Mouse (Mus musculus) forebrain, embryonic 10.5 days (tissue): ENCODE measurements around the gene Arhgap33. TPM values are rescaled to one million over a fixed set of nuclear protein-coding genes. Genes with fewer than 3 reads are reported as not detected.

Source experiments
- DNase-seq: peaks from one replicate; pipeline ENCODE4 v3.0.0-alpha.2; 2017; ENCODE audit warnings: low spot score; ENCODE audit errors: extremely low spot score
- H3K27ac ChIP-seq: fragments of 300-500 bp; sonication (generic); 2 replicates; pipeline ENCODE4 v1.5.1; 2016; ENCODE audit warnings: mild to moderate bottlenecking
- H3K27me3 ChIP-seq: fragments of 300-500 bp; sonication (generic); 2 replicates; pipeline ENCODE4 v1.6.1; 2016; ENCODE audit warnings: mild to moderate bottlenecking; ENCODE audit not compliant: poor library complexity, severe bottlenecking
- H3K36me3 ChIP-seq: fragments of 300-500 bp; sonication (generic); replicated peaks from 2 replicates; pipeline ENCODE4 v1.6.1; 2016; ENCODE audit warnings: mild to moderate bottlenecking, moderate library complexity
- H3K4me1 ChIP-seq: fragments of 300-500 bp; sonication (generic); 2 replicates; pipeline ENCODE4 v1.6.1; 2016
- H3K4me3 ChIP-seq: fragments of 300-500 bp; sonication (generic); 2 replicates; pipeline ENCODE4 v1.5.1; 2016; ENCODE audit warnings: mild to moderate bottlenecking, moderate library complexity
- H3K9me3 ChIP-seq: fragments of 300-500 bp; sonication (generic); 2 replicates; pipeline ENCODE4 v1.6.1; 2016; ENCODE audit warnings: mild to moderate bottlenecking, moderate library complexity
- WGBS: fragments of 180-500 bp; shearing (Covaris S2); methylation state at CpG from one replicate; pipeline ENCODE4 v1.1.7; 2016; 5-methylcytosine and 5-hydroxymethylcytosine counted together
- microRNA-seq: library from miRNA; unstranded; fragments of <30 nt; microRNA quantifications from one replicate; pipeline ENCODE4, GENCODE M21; 2017
- polyA plus RNA-seq: library from polyadenylated mRNA; unstranded; fragments of >200 nt; fragmentation: Nextera tagmentation; extraction: Ambion mirVana; gene quantifications from 2 replicates; pipeline ENCODE4 v1.2.1, GENCODE M21; 2016

The Arhgap33 gene
- polyA plus RNA-seq, 1 experiment from 2014 or later, result 31.9 TPM

DNA sequence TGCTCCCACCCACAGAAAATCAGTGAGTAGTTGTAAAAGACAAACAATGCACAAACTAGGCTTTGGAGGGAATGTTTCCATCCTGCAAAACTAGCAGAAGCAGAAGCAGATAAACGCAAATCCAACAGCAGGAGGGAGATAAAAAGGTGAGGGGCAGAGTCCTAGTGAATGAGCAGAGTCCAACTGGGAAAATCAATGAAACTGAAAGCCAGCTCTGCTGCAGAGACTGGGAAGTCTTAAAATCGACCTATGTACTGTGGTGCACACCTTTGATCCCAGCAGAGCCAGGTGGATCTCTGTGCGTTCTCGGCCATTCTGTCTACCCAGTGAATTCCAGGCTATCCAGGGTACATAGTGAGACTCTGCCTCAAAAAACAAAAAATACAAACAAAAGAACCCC, 59.9 kb downstream of the Arhgap33 start:
- Histone ChIP-seq H3K27me3 (peaks cover 4% of the 10 kb centered on the region; the same call in 1 of the 2 replicates), H3K9me3 (peaks cover 2% of the 10 kb centered on the region; the same call in 1 of the 2 replicates), H3K4me3 (no peak overlapping the region), H3K36me3 (no peaks in the 10 kb centered on the region), H3K27ac (no peak overlapping the region), H3K4me1 (peaks cover 12% of the 10 kb centered on the region)
- DNase-seq, result no peak
- 68% methylated on average over 4 of the region's 4 CpGs for WGBS

- no peak overlapping the region for H3K4me3 ChIP-seq
- peaks cover 2% of the 10 kb centered on the region; the same call in 1 of the 2 replicates for H3K9me3 ChIP-seq
- H3K4me1 ChIP-seq, result peaks cover 5% of the 10 kb centered on the region
- peaks cover 14% of the 10 kb centered on the region for H3K27me3 ChIP-seq
- 48% methylated on average over 5 of the region's 5 CpGs for WGBS
- peak; percentile 51 for DNase-seq
- no peaks in the 10 kb centered on the region for H3K36me3 ChIP-seq
- no peak overlapping the region for H3K27ac ChIP-seq
Observed at GRCm38 (mm10) chr7:30472411-30472810, 62.4 kb downstream of the Arhgap33 start.

Small RNAs within 50 kb of the gene (microRNA-seq; reads per million reads assigned to microRNA genes)
- gene Gm38670, result 1.5 reads per million

Other genes with a start within 250 kb of the Arhgap33 start
- 52.8 and 53.1 TPM in 2 replicates for gene Clip3, start 243.3 kb downstream of the Arhgap33 start, polyA plus RNA-seq
- gene Alkbh6, start 226.3 kb downstream of the Arhgap33 start, polyA plus RNA-seq, result 82.3 and 90.2 TPM in 2 replicates
- 29.8 and 32.8 TPM in 2 replicates for gene Syne4, start 220.3 kb downstream of the Arhgap33 start, polyA plus RNA-seq
- gene E130208F15Rik, start 213.3 kb downstream of the Arhgap33 start, polyA plus RNA-seq, result 3.0 and 3.2 TPM in 2 replicates
- gene Sdhaf1, start 211.2 kb downstream of the Arhgap33 start, polyA plus RNA-seq, result 17.3 and 19.5 TPM in 2 replicates
- gene Lrfn3, start 172.3 kb downstream of the Arhgap33 start, polyA plus RNA-seq, result 5.3 and 5.6 TPM in 2 replicates
- 10.4 and 12.1 TPM in 2 replicates for gene Tyrobp, start 121.3 kb downstream of the Arhgap33 start, polyA plus RNA-seq
- 0.38 TPM in 1 of 2 replicates, not detected in the other for gene Hcst, start 115.2 kb downstream of the Arhgap33 start, polyA plus RNA-seq
- gene Nfkbid, start 113.3 kb downstream of the Arhgap33 start, polyA plus RNA-seq, result 1.3 and 1.5 TPM in 2 replicates
- 25.4 and 33.7 TPM in 2 replicates for gene Aplp1, start 89.5 kb downstream of the Arhgap33 start, polyA plus RNA-seq
- gene Kirrel2, start 77.4 kb downstream of the Arhgap33 start, polyA plus RNA-seq, result 0.29 and 0.52 TPM in 2 replicates
- 0.07 TPM in 1 of 2 replicates, not detected in the other for gene Nphs1, start 76.7 kb downstream of the Arhgap33 start, polyA plus RNA-seq
- gene Prodh2, start 41.4 kb downstream of the Arhgap33 start, polyA plus RNA-seq, result not detected in 2 replicates
- 4.3 and 4.6 TPM in 2 replicates for gene Hspb6, start 17.1 kb upstream of the Arhgap33 start, polyA plus RNA-seq
- 15.2 and 16.1 TPM in 2 replicates for gene Proser3, start 17.2 kb upstream of the Arhgap33 start, polyA plus RNA-seq
- gene Lin37, start 24.8 kb upstream of the Arhgap33 start, polyA plus RNA-seq, result 40.7 and 44.2 TPM in 2 replicates
- gene U2af1l4, start 28.2 kb upstream of the Arhgap33 start, polyA plus RNA-seq, result 96.1 and 96.7 TPM in 2 replicates
- 16.1 and 16.3 TPM in 2 replicates for gene Gm49396, start 28.3 kb upstream of the Arhgap33 start, polyA plus RNA-seq
- gene Psenen, start 28.6 kb upstream of the Arhgap33 start, polyA plus RNA-seq, result 124 and 126 TPM in 2 replicates
- 5.9 and 7.1 TPM in 2 replicates for gene Igflr1, start 30.4 kb upstream of the Arhgap33 start, polyA plus RNA-seq
- gene Kmt2b, start 53.7 kb upstream of the Arhgap33 start, polyA plus RNA-seq, result 10.1 and 10.4 TPM in 2 replicates
- 0.09 and 0.20 TPM in 2 replicates for gene Zbtb32, start 63.8 kb upstream of the Arhgap33 start, polyA plus RNA-seq
- gene Upk1a, start 77.8 kb upstream of the Arhgap33 start, polyA plus RNA-seq, result 0.68 and 0.71 TPM in 2 replicates
- gene Cox6b1, start 91.1 kb upstream of the Arhgap33 start, polyA plus RNA-seq, result 762 and 774 TPM in 2 replicates
- 0.30 TPM in 1 of 2 replicates, not detected in the other for gene Etv2, start 100.8 kb upstream of the Arhgap33 start, polyA plus RNA-seq
- gene Rbm42, start 115.3 kb upstream of the Arhgap33 start, polyA plus RNA-seq, result 119 and 129 TPM in 2 replicates
- gene Haus5, start 129.9 kb upstream of the Arhgap33 start, polyA plus RNA-seq, result 90.2 and 91.9 TPM in 2 replicates
- not detected in 2 replicates for gene Pmis2, start 136.5 kb upstream of the Arhgap33 start, polyA plus RNA-seq
- gene 2200002J24Rik, start 163.9 kb upstream of the Arhgap33 start, polyA plus RNA-seq, result not detected in 2 replicates
- gene Atp4a, start 177.1 kb upstream of the Arhgap33 start, polyA plus RNA-seq, result 1.1 and 1.4 TPM in 2 replicates
- 154 and 158 TPM in 2 replicates for gene Tmem147, start 194.5 kb upstream of the Arhgap33 start, polyA plus RNA-seq
- 0.16 and 0.48 TPM in 2 replicates for gene Gapdhs, start 208.6 kb upstream of the Arhgap33 start, polyA plus RNA-seq
- gene Sbsn, start 216.4 kb upstream of the Arhgap33 start, polyA plus RNA-seq, result 0.73 and 1.0 TPM in 2 replicates
- not detected in 2 replicates for gene Dmkn, start 228.7 kb upstream of the Arhgap33 start, polyA plus RNA-seq